Mouse (Mus musculus) thymus, postnatal 36 days (tissue): Measurements from ENCODE around the gene Gmeb1.
A peak's percentile ranks its signal among the peaks of the same experiment; 100 is the strongest.

ENCODE experiments used
- DNase-seq, 2 experiments: peaks; one replicate each; pipeline ENCODE4 v3.0.0; 2022; ENCODE audit warnings: mixed read lengths in 2 of 2

The Gmeb1 gene

DNA sequence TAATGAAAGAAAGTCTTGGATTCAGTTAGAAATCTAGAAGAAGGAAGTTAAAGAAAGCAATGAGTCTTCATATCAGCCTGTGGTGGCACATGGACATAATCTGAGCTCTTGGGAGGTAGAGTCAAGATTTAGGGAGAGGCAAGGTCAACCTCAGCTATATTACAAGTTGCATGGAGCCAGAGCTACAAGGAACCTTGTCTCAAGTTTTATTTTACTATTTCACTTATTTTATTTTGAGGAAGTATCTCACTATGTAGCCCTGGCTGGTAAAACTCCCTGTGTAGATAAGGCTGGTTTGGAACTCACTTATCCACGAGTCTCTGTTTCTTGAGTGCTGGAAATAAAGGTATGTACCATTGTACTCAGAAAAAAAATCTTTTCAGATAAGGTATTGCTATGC, 44.8 kb downstream of the Gmeb1 start:
- no peak for DNase-seq

GRCm38 (mm10) chr4:132214847-132215246, 46.6 kb downstream of the Gmeb1 start:
- DNase-seq, result no peak

- DNase-seq, result peak; percentile 98
These were observed 49.3 kb downstream of the Gmeb1 start, which contains the start of gene Ythdf2 for GRCm38 (mm10) chr4:132211953-132212734. Gene Ythdf2 (minus strand): TSS chr4:132212303.

DNA sequence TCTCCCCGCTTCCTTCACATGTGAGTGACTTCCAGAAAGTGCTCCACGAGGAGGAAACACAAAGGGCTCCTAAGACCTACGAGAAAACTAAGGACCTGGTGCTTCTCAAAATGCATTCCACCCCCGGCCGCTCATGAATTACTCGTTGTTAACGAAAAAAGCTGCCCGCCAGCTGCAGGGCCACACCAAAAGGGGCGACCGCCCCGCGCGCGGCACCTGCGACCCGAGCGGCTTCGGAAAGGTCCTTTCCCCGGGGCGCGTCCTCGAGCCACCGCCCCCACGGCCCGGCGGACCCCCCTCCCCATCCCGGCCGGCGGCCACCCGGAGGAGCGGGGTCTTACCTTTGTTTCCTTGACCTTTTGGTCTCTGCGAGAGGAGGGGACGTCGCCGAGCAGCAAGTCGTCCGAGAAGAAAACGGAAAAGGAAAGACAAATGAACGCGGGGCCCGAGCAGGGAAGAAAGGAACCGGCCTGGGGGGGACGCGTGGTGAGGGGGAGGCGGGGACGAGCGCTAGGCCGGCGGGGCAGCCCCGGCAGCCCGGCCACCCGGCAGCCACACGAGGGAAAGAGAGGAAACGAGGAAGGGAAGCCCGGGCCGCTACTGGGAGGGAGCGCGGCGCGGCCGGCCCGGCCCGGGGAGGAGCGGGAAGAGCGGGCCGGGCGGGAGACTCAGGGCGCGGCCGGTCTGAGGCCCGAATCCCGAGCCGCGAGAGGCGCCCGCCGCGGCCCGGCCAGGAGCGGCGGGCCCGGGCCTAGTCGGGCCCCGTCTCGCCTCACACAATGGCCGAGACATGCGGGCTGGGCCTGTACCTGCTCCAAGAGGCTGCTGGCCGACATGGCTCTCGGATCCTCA, 50.1 kb downstream of the Gmeb1 start:
- DNase-seq, result peak; percentile 44 to 55

GRCm38 (mm10) chr4:132210325-132210724, 51.1 kb downstream of the Gmeb1 start:
- DNase-seq, result no peak

- DNase-seq, result no peak
These were observed 52.1 kb downstream of the Gmeb1 start for GRCm38 (mm10) chr4:132209299-132209698.

GRCm38 (mm10) chr4:132207280-132207679, 54.1 kb downstream of the Gmeb1 start:
- no peak for DNase-seq

GRCm38 (mm10) chr4:132198771-132199170, 62.6 kb downstream of the Gmeb1 start:
- no peak for DNase-seq

GRCm38 (mm10) chr4:132198285-132198712, 63.1 kb downstream of the Gmeb1 start:
- DNase-seq, result peak; percentile 15 to 24

GRCm38 (mm10) chr4:132194975-132195374, 66.4 kb downstream of the Gmeb1 start:
- DNase-seq, result no peak

GRCm38 (mm10) chr4:132194373-132194772, 67.0 kb downstream of the Gmeb1 start:
- DNase-seq, result no peak

DNA sequence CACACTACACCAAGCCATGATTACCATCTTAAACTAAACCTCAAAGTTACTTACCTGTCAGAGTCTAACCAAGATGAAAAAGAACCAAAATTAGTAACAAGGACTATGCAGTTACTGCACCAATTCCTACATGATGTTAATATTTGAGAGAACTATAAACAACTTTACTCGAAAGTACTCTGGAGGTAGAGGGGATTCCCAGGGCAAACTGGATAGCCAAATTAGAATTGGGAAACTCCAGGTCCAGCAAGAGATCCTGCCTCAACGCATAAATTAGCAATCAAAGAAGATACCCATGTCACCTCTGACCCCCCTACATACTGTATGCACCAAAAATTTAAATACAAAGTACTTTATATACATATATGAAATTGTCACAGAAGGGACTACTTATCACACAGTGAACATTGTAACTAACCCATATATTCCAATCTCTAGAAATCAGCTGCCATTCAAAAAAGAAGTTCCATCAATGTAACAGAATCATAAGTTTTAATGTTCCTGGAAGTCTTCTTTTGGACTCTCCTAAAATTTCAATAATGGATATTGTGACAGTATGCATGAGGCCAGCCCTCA, 73.5 kb downstream of the Gmeb1 start:
- no peak for DNase-seq

DNA sequence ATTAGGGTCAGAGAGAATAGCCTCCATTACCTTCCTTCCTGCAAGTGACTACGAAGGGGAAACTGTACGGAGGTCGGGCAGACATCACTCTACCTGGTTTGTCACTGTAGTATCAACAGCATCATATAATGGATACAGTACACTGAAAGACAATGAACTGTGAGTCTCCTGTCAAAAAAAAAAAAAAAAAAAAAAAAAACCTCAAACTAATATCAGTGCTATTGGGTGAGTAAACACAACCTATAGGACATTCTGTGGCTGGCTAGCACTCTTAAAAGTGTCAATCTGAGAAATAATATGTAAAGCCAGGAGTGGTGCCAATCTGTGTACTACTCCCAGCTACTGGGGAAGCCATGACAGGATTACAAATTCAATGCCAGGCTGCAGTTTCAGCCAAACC, 78.2 kb downstream of the Gmeb1 start:
- DNase-seq, result no peak

- DNase-seq, result peak; percentile 9 to 10
These were observed 79.4 kb downstream of the Gmeb1 start for GRCm38 (mm10) chr4:132181721-132182658.

- DNase-seq, result peak; percentile 24 to 29
These were observed 80.7 kb downstream of the Gmeb1 start for GRCm38 (mm10) chr4:132180710-132181109.

- DNase-seq, result peak; percentile 14 to 31
These were observed 82.8 kb downstream of the Gmeb1 start for GRCm38 (mm10) chr4:132178630-132179059.

- DNase-seq, result no peak
These were observed 84.9 kb downstream of the Gmeb1 start for GRCm38 (mm10) chr4:132176474-132176873.
